Mouse (Mus musculus) brain, embryonic 14.5 days (tissue): ENCODE data around the gene Ccdc194.

ENCODE experiments used
- CTCF ChIP-seq: fragments of 200-500 bp; IDR thresholded peaks from 2 replicates; pipeline ENCODE4 v1.5.1; 2012; ENCODE audit warnings: inconsistent platforms, mild to moderate bottlenecking, moderate library complexity, borderline replicate concordance; ENCODE audit not compliant: insufficient read depth, insufficient read length; ENCODE audit errors: extremely low read depth
- POLR2A ChIP-seq: fragments of 200-500 bp; IDR thresholded peaks from 2 replicates; pipeline ENCODE4 v1.6.1; 2012; ENCODE audit warnings: mild to moderate bottlenecking, inconsistent platforms, borderline replicate concordance; ENCODE audit not compliant: poor library complexity, insufficient read depth, insufficient read length, severe bottlenecking; ENCODE audit errors: extremely low read depth

- TF ChIP-seq CTCF (peak; percentile 19; the same call in 1 of the 2 replicates), POLR2A (no peak)
These were observed 8.8 kb upstream of the Ccdc194 start for GRCm38 (mm10) chr8:71534263-71534810.
